Mouse (Mus musculus) frontal cortex, postnatal 25 days (tissue): ENCODE measurements around the gene Scn7a.

Experiments
- DNase-seq, 2 experiments: peaks; one replicate each; pipeline ENCODE4 v3.0.0; 2022; ENCODE audit warnings: low spot score in 2 of 2

Gene Scn7a

GRCm38 (mm10) chr2:66784765-66785164 is at the start of gene Scn7a:
Gene Scn7a, minus strand, starts transcription at chr2:66784914.
- DNase-seq = no peak

DNA sequence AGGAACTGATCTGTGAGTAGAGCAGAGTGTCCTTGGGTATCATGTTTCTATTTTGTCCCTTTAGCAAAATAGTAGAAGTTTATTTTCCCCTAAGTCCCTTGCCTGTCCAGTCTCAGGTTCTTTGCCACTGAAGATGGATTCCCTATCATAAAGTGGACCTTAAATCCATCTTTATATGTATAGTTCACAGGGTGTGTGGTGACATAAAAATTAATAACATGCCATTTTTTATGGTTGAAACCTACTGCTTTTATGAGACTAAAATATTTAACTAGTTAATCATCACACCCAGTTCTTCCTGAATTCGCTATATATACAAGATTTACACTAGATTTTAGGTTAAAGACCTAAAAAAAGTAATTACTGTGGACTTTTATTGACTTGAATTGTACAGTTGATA is 43.0 kb upstream of the Scn7a start:
- no peak for DNase-seq

DNA sequence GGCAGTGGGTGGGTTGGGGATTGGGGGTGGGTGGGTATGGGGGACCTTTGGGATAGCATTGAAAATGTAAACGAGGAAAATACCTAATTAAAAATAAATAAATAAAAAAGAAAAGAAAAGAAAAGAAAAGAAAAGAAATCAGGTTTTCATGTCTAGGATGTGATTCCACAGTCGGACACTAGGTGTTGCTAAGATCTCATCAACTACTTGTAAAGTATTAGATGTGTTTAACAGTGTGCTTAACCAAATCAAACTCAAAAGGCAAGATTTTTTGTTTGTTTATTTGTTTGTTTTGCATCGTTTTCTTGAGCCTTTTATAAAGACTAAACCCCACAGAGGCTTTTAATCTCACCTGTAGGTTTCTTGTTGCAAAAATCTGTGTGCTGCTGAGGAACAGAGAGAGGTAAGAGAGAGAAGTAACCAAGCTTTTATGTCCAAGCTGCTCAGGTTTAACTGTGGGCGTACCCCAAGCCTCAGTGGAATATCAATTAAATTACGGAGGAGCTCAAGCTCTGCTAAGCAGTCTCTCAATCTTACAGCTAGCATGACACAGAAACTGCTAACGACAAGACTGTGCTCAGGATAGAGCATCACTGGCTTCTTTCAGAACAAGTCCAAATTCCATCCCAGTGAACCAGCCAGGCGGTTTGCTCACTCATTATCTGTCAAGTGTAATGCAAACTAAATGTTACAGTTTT is 35.3 kb upstream of the Scn7a start:
- no peak for DNase-seq

- no peak for DNase-seq
Observed at GRCm38 (mm10) chr2:66799676-66800249, 15.0 kb upstream of the Scn7a start.

GRCm38 (mm10) chr2:66797493-66797892 is 12.8 kb upstream of the Scn7a start:
- no peak for DNase-seq

DNA sequence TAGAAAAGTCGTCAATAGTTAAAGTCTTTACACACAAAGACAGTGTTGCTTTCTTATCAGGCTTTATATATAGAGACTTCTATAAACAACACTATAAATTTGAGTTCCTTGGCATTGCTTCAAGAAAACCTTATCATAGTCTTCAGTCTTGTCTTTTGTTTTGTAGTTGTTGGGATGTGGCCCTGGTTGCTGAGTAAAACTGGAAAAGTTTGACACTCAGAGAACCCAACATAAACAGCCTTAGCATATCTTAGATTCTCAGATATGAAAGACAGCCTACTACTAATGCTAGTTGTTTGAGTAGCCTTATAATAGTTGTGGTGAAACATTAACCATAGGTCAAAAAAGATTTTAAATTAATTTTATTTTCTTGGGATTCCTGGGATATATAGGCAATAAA is 6.9 kb upstream of the Scn7a start:
- no peak for DNase-seq

- no peak for DNase-seq
Observed at GRCm38 (mm10) chr2:66780884-66781283, 3.8 kb downstream of the Scn7a start.

GRCm38 (mm10) chr2:66767980-66768379 is 16.7 kb downstream of the Scn7a start:
- no peak for DNase-seq

GRCm38 (mm10) chr2:66765170-66765569 is 19.5 kb downstream of the Scn7a start:
- no peak for DNase-seq

DNA sequence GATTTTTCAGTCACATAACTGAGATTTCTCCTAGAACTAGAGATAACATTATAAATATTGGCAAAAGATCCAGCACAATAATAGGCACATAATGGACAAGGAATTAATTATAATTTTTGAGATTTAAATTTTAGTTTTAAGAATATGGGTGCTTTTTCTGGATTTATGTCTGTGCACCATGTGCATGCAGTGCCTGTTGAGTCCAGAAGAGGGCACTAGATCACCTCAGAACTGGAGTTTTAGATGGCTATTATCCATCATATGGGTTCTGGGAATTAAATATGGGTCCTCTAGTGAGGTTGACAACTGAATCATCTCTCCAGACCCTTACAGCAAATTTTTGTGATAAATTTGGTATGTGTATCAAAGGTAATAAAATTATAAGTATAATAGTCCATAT is 21.8 kb downstream of the Scn7a start:
- no peak for DNase-seq

DNA sequence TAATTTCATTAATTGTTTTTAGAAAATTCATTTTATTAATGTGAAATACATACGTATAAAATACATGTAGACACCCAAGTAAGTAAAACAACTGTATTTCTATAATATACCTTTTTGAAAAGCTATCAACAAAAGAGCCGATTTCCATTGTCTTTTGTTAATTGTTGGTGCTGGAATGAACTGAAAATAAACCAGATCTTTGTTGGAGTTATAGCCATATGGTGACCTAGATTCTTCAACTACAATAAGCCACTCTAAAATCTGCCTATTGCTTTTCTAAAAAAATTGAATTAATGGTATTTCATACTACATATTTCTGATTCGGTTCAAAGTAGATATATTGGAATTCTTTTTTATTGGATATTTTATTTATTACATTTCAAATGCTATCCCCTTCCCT is 56.7 kb downstream of the Scn7a start:
- no peak for DNase-seq

DNA sequence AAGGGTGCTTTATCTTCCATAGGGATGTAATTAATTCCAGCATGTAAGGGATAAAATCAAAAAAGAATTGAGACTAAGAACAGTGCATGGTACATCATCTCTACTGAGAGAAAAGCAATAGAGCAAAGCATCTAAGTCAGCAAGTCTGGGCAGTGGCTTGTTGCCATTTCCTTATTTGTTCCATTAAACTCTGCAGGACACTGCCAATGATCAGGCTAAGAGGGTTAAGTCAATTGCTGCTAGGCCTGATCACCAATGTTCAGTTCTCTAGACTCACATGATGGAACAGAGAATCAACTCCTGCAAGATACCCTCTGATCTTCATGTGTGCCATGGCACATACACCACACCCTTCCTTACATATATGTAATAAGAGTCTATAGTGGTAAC is 57.1 kb downstream of the Scn7a start:
- no peak for DNase-seq

- no peak for DNase-seq
Observed at GRCm38 (mm10) chr2:66726878-66727584, 57.7 kb downstream of the Scn7a start.

- DNase-seq = no peak
Observed at GRCm38 (mm10) chr2:66712071-66712470, 72.6 kb downstream of the Scn7a start.

GRCm38 (mm10) chr2:66692300-66692699 is 92.4 kb downstream of the Scn7a start:
- no peak for DNase-seq

DNA sequence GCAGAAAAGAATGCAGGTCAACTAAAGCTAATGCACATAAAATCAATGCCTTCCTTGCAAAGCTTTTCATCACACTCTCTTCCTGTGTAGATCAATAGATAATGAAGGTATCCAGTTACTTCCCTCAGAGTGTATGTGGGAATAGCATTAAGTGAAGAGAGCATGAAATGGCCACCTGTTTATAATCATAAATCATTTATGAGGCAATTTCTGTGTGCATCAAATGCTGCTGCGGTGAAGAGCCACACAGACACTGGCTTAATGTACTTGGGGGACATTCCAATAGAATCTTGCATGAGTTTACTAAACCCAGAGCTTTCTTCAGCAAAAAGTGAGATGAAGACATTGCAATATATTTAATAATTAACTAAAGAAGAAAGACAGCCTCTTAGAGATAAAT is 122.7 kb downstream of the Scn7a start:
- DNase-seq = no peak

DNA sequence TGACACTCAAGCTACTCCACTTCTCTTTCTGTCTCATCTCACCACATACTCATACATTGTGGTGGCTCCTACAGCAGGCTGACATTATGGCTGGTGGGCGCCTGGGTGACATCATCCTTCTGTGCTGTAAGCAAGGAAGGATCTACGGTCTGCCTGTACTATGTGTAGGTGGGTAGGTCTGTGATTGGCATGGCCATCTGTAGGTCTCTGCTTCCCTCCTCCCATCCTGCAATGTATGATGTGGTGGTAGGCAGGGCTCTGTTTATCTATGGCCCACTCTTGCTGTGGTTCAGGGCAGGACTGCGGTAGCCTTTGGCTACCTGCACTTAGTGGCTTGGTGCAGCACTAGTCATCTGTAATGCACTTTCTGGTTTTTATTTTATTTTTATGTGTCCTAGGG is 128.3 kb downstream of the Scn7a start:
- DNase-seq = no peak

- DNase-seq = no peak
Observed at GRCm38 (mm10) chr2:66655431-66655830, 129.3 kb downstream of the Scn7a start.

DNA sequence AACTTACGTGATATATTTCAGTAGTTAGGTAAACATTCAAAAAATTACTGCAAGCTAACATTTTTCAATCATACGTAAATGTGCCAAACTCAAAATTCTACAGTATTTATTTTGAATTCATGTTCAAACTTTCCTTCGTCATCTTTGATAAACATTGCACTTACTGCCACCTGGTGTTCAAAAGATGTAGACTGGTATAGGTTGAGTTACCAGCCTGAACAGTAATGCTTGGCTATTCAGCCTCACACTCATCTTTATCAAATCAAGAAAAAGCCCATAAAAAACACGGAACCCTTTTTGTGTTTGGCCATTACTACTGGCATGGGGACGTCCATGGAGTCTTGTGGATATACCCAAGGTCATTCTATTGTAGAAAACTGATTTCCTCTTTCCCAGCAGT is 140.3 kb downstream of the Scn7a start:
- DNase-seq = no peak

DNA sequence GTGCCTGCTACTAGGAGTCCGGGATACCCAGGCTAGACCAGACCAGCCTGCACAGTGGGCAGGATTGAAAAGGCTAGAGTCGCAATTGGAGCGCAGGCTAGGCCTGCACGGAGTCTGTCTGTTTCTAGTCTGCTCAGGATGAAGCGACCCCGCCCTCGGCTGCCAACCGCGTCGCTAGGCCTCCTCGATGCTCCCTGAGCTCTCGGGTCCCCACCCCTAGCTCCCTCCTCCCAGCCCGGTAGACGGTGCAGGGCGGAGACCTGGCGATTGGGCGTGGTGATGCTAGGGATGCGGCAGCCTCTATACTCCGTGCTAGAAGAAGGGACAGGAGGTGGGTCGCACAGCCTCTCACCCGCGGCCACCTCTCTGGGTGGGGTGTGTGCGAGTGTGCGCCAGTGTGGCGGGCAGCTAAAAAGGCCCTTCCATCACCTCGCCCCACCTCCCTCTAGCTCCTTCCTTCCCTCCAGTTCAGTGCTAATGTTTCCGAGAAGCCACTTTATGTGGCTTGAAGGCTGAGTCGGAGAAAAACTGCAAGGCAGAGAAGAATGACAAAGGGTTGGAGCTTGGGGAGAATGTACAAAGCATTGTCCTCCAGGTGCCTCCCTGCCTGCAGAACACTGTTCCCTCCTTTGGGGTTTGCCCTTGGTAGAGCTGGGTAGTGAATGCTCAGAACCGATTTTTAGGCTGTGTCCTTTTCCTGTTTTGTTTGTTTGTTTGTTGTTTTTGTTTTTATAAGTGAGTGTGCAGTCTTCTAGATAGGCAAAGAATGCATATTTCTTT is 149.9 kb downstream of the Scn7a start, which contains the start of gene Scn9a:
Gene Scn9a (minus strand): TSS at position 383 of the 780 bp plus-strand sequence.
- DNase-seq = peak; percentile 6 to 13

DNA sequence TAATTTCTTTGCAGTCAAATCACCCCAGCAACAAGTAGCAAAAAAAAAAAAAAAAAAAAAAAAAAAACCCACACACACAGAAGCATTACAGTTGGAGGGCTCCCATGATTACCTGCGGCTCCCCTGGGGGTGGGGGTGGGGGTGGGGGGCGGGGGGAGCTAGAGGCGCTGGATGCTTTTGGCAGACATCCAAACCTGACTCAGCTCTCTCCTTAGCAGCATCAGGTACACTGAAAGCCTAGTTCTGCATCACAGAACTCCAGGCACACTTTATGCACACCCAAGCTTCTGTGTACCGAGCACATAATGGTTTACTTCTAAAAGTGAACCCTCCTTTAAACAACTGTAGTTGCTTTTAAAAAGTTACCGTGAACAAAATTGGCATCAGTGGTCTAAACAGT is 152.0 kb downstream of the Scn7a start:
- DNase-seq = no peak
